Mouse (Mus musculus) layer of hippocampus, adult 9-10 months (tissue): ENCODE measurements around the gene Ubl4b.

Source experiments
- DNase-seq: peaks from one replicate; pipeline ENCODE4 v3.0.0; 2022; ENCODE audit warnings: low spot score

Gene Ubl4b

DNA sequence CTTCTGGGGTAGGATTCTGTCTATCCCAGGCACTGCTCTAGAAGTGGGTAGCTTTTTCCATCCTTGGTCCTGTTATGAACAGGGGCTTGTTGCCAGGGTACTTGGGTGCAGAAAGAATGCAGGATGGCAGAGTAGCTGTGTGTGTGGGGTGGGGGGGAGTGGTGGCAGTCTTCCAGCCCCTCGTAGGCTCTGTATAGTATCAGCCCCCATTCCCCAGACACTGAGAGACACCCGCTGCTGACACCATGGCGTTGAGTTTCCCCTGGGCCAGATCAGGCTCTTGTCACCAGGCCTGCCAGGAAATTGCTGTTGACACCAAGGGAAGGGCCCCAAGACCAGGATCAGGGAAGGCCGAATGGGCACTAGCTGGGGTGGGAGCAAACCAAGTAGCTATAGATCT lies 13.8 kb upstream of the Ubl4b start:
- DNase-seq, result no peak

DNA sequence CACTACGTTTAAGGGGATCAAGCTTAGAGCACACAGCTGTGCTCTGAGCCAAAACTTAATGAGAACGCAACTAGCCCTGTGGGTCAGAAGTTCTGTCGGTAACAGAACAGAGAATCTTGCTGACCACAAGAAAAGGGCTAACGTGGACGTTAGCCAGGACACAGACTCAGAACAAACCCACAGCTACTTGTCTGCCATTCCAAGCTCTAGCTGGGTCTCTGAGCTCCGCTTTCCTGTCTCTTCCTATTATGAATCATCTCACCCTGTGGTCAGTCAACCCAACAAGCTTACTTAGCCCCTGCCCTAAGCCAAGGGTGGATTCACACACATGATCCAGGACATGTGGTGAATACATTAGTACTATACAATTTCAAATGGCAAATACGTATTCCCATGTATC lies 12.9 kb upstream of the Ubl4b start:
- no peak for DNase-seq

DNA sequence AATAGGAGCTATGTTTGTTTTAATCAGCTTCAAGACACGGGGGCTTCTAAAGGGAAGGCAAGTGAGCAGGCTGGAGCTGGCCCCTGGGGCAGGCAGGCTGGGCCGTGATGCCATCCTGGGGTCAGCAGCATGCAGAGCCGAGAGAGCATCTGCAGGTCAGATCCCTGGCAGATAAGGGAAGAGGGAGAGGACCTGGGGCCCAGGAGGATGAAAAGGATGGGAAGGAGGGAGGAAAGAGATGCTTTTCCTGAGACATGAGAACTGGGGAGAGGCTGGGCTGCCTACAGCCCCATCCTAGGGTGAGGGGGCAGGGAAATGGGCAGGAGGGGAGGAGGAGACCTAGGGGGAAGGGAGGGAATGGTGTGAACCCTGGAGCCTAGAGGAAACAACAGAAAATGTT lies 10.5 kb upstream of the Ubl4b start:
- DNase-seq, result no peak

GRCm38 (mm10) chr3:107563880-107564279 lies 9.0 kb upstream of the Ubl4b start:
- DNase-seq, result no peak

GRCm38 (mm10) chr3:107562591-107562990 lies 7.7 kb upstream of the Ubl4b start:
- no peak for DNase-seq

GRCm38 (mm10) chr3:107562104-107562503 lies 7.2 kb upstream of the Ubl4b start:
- DNase-seq, result no peak

- DNase-seq, result no peak
These were observed 4.3 kb upstream of the Ubl4b start for GRCm38 (mm10) chr3:107559183-107559582.

GRCm38 (mm10) chr3:107558740-107559139 lies 3.9 kb upstream of the Ubl4b start:
- no peak for DNase-seq

- DNase-seq, result no peak
These were observed 4.3 kb downstream of the Ubl4b start for GRCm38 (mm10) chr3:107550409-107551049.

DNA sequence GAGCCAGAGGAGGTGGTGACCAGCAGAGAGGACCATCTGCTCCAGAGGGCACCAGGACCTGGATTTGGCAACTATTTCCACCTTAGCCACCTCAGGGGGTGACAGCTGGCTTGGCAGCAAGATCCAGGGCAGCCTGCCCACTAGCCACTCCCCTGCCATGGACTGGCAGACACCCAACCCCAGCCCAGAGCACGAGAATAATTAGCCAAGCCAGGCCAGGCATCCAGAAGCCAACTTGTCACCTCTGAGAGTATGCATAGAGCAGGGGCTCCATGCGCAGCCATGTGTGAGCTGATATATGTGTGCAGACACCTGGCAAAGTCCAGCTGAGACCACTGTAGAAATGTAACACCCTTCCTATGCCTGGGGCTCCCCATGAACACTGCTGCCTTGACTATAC lies 7.9 kb downstream of the Ubl4b start:
- no peak for DNase-seq

- DNase-seq, result no peak
These were observed 9.0 kb downstream of the Ubl4b start for GRCm38 (mm10) chr3:107545716-107546412.

DNA sequence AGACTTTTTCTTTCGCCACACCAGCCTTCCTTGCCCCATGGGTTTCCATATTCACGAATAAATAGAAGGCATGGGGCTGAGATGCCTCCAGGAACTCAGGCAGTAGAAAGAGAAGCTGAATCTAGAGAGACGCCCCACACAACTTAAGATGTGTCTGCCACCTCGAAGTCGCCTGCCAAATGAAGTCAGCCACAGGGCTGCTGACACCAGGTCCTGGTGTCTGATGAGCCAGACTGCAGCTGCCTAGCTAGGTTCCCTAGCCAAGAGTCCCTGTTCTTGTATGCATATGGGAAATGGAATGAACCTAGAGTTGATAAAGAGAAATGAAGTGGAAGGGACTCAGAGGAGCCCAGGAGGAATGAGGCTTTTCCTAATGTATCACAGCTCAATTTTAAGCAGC lies 9.6 kb downstream of the Ubl4b start:
- no peak for DNase-seq

DNA sequence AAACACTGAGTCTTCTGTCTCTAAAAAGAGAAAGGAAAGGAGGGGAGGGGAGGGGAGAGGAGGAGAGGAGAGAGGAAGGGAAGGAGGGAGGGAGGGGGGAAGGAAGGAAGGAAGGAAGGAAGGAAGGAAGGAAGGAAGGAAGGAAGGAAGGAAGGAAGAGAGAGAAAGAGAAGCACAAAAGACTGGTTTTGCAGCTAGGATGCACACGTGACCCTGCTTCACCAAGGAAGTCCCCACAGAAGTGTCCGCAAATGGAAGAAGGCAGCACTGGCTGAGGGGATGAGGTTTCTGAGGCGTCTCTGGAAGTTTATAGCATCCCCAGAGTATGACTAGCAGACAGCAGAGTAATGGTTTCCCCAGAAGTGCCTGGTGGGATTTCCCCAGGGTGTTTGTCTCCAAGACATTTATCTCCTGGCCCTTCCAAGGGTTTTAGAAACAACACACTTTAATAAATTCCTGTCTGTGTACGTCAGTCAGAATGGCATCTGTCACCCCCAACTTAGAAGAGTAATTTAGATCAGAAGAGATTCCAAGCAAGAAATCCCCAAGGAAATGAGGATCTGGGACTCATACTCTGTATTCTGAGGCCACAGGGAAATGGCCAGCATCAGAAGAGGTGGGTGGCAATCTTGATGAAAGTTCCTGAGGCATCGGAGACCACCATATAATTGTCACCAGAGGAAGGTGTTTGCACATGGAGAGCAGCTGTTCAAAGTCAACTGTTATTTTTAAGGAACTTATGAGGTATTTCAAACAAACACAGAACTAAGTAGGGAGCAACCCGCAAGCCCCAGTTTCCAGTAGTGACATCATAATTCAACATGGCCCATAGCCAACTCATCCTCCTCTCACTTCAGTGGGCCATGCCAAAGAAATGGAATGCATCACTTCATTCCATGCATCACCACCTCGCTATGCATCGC lies 11.5 kb downstream of the Ubl4b start:
- no peak for DNase-seq

GRCm38 (mm10) chr3:107542584-107542983 lies 12.3 kb downstream of the Ubl4b start:
- no peak for DNase-seq

DNA sequence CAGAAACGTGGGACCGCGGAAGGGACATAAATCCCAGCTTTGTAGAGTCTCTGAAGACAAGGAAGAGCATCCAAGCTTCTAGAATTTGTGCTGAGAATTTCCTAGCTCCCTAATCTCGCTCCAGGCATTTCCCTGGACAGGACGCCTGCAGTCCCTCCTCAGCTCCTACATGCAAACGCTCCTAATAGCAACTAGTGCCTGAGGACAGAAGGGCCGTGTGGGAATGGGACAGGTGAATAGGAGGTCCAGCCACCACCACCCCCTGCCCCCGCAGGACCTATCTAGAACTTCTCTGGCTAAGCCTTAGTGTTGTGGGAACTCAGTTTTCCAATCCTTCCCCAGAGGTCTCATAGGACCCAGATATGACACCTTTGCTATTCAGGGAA lies 17.4 kb downstream of the Ubl4b start:
- DNase-seq, result no peak

DNA sequence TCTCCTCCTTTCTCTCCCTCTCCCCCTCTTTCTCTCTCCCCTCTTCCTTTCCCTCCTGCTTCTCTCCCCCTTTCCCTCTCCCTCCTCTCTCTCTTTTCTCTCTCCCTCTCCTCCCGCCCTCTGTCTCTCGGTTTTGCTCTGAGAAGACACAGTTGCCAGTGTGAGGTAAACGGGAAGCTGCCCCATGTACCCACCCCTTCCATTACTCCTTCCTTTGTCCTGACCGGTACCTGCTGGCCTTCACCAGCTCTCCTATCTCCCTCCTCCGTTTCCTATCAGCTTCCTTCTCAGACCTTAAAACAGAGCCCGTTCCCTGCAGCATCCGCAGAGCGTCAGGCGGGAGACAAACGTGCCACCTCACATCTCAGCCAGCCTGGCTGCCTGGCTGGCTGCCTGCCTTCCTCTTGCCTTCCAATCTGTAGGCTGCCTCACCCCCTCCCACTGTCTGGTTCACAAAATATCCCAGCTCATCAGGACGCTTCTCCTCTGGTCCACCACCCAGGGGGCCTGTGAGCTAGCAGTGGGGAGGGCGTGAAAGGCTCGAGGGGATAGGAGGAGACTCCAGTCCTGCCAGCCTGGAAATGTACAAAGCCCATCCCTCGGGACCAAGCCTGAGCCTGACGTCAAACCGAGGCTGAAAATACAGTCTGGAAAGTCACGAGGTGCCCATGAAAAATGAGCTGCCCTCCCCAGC lies 17.9 kb downstream of the Ubl4b start:
- peak; percentile 56 for DNase-seq

DNA sequence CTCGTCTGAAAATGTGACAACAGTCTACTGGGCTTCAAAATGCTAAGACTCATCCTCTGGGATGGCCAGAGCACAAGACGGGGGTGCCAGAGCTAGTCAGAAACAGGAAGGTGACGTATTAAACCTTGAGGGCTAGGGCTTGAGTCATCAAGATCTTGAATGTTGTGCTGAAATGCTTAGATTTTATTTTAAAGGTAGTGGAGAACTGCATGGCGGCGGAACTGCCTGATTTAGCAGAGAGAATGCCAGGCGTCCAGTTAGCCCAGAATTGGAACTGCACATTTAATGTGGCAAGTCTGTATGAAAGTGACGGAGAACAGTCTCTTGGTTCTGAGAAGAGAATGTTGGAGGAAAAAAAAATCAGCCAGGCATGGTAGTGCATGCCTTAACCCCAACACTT lies 19.9 kb downstream of the Ubl4b start:
- DNase-seq, result no peak

DNA sequence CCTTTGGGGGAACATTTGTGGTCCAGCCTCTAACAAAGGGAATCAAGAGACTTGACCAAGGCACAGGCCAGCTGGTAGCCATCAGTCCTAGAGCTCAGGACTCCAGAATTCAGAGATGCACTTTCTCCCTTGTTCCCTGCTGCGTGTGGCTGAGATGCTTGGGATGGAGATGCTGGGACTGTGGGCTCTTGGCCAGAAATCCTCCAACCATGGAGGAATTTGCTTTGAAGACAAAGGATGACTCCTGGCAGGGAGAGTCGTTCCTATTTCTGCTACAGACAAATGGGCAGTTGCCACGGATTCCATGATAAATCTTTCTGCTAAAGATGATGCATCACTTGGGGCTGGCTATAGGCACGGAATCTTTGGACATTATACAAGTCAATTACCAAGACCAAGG lies 21.3 kb downstream of the Ubl4b start:
- DNase-seq, result no peak

DNA sequence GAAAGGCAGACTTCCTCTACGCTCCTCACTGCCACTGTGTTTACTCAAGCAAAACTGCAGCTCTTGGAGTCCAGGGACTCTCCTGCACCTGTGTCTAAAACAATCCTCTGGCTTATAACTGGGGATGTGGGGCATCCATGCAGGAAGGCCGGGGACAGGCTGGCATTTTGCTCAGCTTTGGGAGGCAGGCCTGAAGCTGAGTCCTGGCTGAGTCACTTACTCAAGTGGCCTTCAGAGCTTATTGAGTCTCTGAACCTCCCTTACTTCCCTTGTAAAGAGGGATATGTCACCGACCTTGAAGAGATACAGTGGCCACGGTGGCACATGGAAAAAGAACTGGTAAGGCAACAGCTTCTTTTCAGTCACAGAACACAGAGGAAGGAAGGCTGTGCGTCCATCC lies 24.3 kb downstream of the Ubl4b start:
- no peak for DNase-seq

- DNase-seq, result no peak
These were observed 25.7 kb downstream of the Ubl4b start for GRCm38 (mm10) chr3:107529182-107529581.

DNA sequence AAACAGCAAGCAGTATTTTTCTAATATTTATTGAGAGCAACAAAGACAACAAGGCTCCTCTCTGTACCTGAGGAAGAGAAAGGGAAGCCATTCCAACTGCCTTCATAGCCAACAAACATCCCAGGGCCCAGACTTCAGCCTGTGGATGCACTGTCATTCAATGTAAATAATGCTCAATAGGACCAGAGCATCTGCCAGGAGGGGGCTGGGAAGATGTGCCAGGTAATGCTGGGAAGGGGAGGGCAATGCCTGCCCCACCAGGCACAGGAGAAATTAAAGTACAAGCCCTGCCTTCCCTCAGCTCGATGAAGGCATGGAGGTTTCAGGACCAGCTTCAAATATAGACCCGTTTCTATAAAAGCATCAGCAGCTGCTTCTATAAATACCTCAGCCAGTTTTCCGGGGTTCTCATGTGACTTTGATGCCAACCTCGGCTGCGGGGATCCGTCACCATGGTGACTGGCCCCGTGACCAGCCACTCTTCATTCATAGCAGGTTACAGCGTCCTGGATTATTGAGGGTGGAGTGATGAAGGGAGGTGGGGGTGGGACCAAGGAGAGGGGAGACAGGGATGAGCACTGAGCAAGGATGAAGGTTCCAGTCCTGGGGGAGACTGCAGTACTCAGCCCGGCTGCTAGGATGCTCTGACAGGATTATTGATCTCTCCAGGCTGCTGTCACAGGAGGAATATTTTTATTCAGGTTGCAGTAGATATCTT lies 26.3 kb downstream of the Ubl4b start:
- peak; percentile 64 for DNase-seq

- DNase-seq, result no peak
These were observed 30.3 kb downstream of the Ubl4b start for GRCm38 (mm10) chr3:107524547-107524946.
